Mouse (Mus musculus) G1E (cell line): Measurements from ENCODE around the gene Frmd6. TPM values are rescaled to one million over a fixed set of nuclear protein-coding genes. Genes with fewer than 3 reads are reported as not detected.

Experiments used
- ATAC-seq: 2 replicates; pipeline ENCODE4 v1.8.0; 2016; ENCODE audit warnings: mild to moderate bottlenecking; ENCODE audit not compliant: insufficient number of reproducible peaks, poor library complexity, low FRiP score, severe bottlenecking; ENCODE audit errors: extremely low read depth
- DNase-seq: peaks from one replicate; pipeline ENCODE4 v3.0.0; 2012; ENCODE audit warnings: low spot score
- H3K27me3 ChIP-seq: 2 replicates; pipeline ENCODE4 v1.6.1; 2012; ENCODE audit warnings: mild to moderate bottlenecking, low read length, inconsistent platforms; ENCODE audit not compliant: insufficient read depth
- H3K36me3 ChIP-seq: replicated peaks from 2 replicates; pipeline ENCODE3; 2012; ENCODE audit warnings: mild to moderate bottlenecking, inconsistent platforms
- H3K4me1 ChIP-seq: 2 replicates; pipeline ENCODE4 v1.6.1; 2012; ENCODE audit warnings: low read depth, low read length, inconsistent platforms, mixed read lengths; ENCODE audit not compliant: insufficient read depth
- H3K4me3 ChIP-seq: 2 replicates; pipeline ENCODE4 v1.5.1; 2012; ENCODE audit warnings: low read depth, mild to moderate bottlenecking, inconsistent platforms, low read length, moderate library complexity, mixed read lengths
- H3K9me3 ChIP-seq: replicated peaks from 2 replicates; pipeline ENCODE4 v1.6.1; 2012; ENCODE audit warnings: inconsistent platforms
- CTCF ChIP-seq: IDR thresholded peaks from 2 replicates; pipeline ENCODE4 v1.5.1; 2012; ENCODE audit warnings: low read depth, low read length, inconsistent platforms, mixed read lengths
- GATA1 ChIP-seq: IDR thresholded peaks from 2 replicates; pipeline ENCODE4 v1.6.1; 2012; ENCODE audit warnings: borderline replicate concordance, low read length, inconsistent platforms, mixed read lengths
- GATA2 ChIP-seq: IDR thresholded peaks from 2 replicates; pipeline ENCODE4 v1.6.1; 2012; ENCODE audit warnings: low read depth, low read length, inconsistent platforms, borderline replicate concordance
- POLR2AphosphoS5 ChIP-seq: IDR thresholded peaks from 2 replicates; pipeline ENCODE4 v1.6.1; 2012; ENCODE audit warnings: low read depth, low read length, inconsistent platforms; ENCODE audit not compliant: insufficient replicate concordance
- TAL1 ChIP-seq: conservative IDR thresholded peaks from 2 replicates; pipeline ENCODE4 v1.6.1; 2012; ENCODE audit warnings: low read depth, low read length, inconsistent platforms, mixed read lengths
- polyA plus RNA-seq: library from polyadenylated mRNA; stranded (reverse); fragments of >175 nt; gene quantifications from 2 replicates; pipeline ENCODE4 v1.2.3, GENCODE M21; 2012
- total RNA-seq, 2 experiments: library from RNA; stranded (forward) in 1 of 2; stranded (reverse) in 1 of 2; fragments of 200-1000 nt in 1 of 2; fragments of >200 nt in 1 of 2; fragmentation: Nextera tagmentation in 1 of 2; gene quantifications; 2 replicates each; pipeline ENCODE4 v1.2.3; 2014 to 2017

Gene Frmd6
- total and polyA plus RNA-seq, 3 experiments, result 6.0 to 14.8 (median 9.0) TPM

DNA sequence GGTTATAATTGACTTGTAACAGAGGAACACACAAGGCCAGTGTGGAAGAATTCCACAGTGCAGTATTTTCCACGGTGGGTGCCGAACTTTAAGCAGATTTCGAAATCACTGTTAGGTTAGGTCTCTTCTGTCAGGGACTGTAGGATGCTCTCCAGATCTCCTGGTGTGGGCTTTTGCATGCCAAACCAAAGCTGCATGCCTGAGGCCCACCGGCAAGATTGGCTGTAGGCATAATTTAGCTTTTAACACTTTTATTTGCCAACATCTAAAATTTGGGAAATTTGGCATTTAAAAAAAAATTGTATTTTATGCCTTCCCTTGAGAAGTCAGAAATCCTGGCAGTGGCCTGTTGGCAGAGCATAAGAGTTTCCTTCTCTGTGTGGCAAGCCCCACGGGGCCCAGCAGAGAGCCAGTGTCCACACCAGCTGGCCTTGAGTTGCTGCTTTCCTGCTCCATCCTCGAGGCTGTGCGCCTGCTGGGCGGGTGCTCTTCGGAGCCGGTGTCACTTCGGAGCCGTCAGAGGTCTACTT lies 12.5 kb downstream of the Frmd6 start:
- TF ChIP-seq CTCF, result no peak
- TF ChIP-seq TAL1, result no peak
- no peak for TF ChIP-seq GATA2
- H3K9me3 ChIP-seq, result no peaks in the 10 kb centered on the region
- ATAC-seq (no peak), DNase-seq (no peak)
- no peak overlapping the region for H3K4me3 ChIP-seq
- H3K4me1 ChIP-seq, result peaks cover 22% of the 10 kb centered on the region
- no peaks in the 10 kb centered on the region for H3K27me3 ChIP-seq
- peaks cover 4% of the 10 kb centered on the region for H3K36me3 ChIP-seq

DNA sequence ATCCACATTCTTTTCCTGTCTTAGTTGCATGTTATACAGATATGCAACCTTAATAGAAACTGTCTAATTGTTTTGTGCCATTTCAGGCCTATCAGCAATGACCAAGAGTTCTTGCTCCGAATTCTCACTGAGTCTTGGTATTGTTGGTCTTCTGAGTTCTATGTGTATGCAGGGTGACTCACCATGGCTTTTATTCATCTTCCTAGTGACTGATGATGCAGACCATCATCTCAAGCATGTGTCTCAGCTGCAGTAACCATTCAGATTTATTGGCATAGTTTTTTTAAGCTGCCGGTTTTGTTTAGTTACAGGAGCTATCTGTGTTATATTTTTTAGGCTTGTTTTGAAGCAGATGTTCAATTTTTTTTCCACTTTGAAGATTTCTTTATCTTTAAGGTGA lies 20.1 kb downstream of the Frmd6 start:
- H3K9me3 ChIP-seq, result no peaks in the 10 kb centered on the region
- peaks cover 2% of the 10 kb centered on the region for H3K36me3 ChIP-seq
- H3K4me3 ChIP-seq, result no peak overlapping the region
- H3K27me3 ChIP-seq, result no peaks in the 10 kb centered on the region
- ATAC-seq, result no peak
- TF ChIP-seq POLR2AphosphoS5, result no peak
- no peak for TF ChIP-seq GATA1
- TF ChIP-seq CTCF, result no peak
- TF ChIP-seq TAL1, result no peak
- no peak for TF ChIP-seq GATA2
- no peaks in the 10 kb centered on the region for H3K4me1 ChIP-seq
- no peak for DNase-seq

DNA sequence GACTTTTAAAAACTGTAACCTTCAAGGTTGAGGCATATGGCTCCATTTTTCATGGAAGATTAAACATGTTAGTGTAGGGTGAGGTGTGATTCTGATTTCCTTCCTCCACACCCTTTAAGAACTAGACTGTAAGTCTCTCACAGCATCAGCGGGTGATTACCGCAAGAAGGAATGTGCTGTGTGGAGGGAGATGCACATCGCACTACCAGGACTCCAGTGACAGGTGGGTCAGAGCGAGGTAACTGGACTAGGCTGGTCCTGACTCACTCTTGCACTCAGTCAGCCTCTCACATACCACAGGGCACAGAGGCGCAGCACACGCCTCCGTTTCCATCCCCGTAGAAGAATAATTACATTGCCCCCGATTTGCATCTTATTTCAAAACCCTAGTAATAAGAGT lies 23.7 kb downstream of the Frmd6 start:
- Histone ChIP-seq H3K36me3 (no peaks in the 10 kb centered on the region), H3K4me1 (no peaks in the 10 kb centered on the region), H3K9me3 (no peaks in the 10 kb centered on the region), H3K4me3 (no peak overlapping the region), H3K27me3 (no peaks in the 10 kb centered on the region)
- TF ChIP-seq POLR2AphosphoS5 (no peak), GATA2 (no peak), CTCF (no peak), TAL1 (no peak), GATA1 (no peak)
- no peak for ATAC-seq
- DNase-seq, result no peak

DNA sequence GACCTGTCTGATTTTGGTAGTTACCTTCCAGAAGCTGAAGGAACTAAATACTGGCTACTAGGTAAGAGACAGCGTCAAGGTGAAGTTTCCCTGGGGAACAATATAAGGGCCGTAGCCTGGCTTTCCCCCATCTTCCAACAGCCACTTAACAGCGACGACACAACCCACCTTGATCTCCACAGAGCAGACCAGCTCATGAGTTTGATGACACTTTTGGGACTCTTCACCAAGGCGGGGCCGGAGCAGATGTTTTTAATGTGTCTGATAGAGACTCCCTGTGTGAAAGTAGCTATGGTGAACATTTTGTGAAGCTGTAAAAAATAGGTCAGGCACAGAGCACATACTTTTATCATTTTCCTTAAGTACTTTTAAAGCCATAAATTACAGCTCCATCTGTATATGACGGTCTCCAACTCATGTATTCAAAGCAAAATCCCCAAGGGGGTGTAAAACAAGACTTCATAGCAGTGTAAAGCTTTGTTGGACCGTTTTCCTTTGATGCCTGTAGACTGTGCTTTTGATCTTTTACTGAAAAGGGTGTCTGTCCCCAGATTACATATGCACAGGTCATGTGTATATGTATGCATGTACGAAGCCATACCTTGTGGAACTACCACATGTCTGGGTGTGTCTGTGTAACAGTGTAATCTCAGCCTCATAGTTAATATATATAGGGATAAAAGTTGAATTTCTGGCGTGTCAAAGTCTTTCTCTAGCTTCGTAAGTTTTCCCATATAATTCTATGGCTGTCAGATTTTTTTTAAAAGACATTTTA lies 24.4 kb downstream of the Frmd6 start:
- DNase-seq, result no peak

DNA sequence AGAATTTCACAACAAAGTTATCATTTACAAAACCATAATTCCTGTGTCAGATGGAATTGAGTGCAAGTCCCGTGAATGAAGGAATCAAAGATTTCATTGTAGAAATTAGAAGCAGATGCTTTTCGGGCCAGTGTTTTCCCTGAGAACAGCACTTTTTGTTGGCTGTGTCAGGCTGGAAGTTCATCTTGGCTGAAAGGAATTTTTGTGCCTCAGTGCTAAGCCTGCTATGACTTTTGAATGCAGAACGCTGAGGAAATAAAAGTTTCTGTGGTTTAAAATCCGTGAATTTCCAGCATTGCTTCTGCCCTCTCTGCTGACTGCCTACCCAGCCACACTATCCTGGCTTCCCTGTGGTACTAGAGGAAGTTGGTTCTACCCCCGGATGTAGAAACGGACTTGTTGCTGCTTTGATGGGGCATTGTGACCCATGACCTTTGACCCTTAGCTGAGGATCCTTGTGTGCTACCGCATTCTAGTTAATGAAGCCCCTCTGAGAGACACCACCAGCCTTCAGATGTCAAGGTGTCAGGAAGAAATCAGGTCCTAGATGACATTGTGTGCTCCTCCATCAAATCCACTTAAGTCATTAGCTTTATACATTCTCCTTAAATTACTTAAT lies 26.1 kb downstream of the Frmd6 start:
- Histone ChIP-seq H3K27me3 (no peaks in the 10 kb centered on the region), H3K9me3 (no peaks in the 10 kb centered on the region), H3K4me1 (peaks cover 3% of the 10 kb centered on the region; the same call in 1 of the 2 replicates), H3K4me3 (no peak overlapping the region), H3K36me3 (no peaks in the 10 kb centered on the region)
- ATAC-seq (no peak), DNase-seq (no peak)
- TF ChIP-seq GATA1 (no peak), CTCF (no peak), POLR2AphosphoS5 (no peak), TAL1 (no peak), GATA2 (no peak)

More for the DNA sequence above, 24.4 kb downstream of the Frmd6 start:
- Histone ChIP-seq H3K4me3 (no peak overlapping the region), H3K27me3 (no peaks in the 10 kb centered on the region), H3K9me3 (no peaks in the 10 kb centered on the region), H3K36me3 (no peaks in the 10 kb centered on the region), H3K4me1 (no peaks in the 10 kb centered on the region)
- TF ChIP-seq GATA1 (no peak), CTCF (no peak), POLR2AphosphoS5 (no peak)
- no peak for ATAC-seq

DNA sequence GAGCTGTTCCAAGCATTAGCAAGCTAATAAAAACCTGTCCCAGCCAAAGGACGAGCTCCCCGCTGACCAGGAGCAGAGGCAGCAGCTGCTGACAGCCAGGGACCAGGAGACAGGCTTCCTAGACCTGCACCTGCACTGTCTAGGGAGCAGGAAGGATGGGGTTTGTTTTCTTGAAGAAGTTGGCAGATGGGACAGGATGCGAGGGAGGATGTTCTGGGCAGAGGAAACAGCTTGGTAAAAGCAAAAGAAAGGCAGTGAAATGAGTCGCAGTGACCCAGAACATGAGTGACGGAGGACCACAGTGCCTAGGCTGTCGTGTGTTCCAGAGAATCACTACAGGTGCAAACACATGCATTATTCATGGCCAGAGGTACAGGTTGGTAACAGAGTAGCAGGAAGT lies 27.7 kb downstream of the Frmd6 start:
- Histone ChIP-seq H3K9me3 (no peaks in the 10 kb centered on the region), H3K36me3 (peaks cover 4% of the 10 kb centered on the region), H3K4me3 (no peak overlapping the region), H3K27me3 (no peaks in the 10 kb centered on the region), H3K4me1 (peaks cover 3% of the 10 kb centered on the region; the same call in 1 of the 2 replicates)
- TF ChIP-seq POLR2AphosphoS5 (no peak), TAL1 (no peak), GATA1 (no peak), CTCF (no peak), GATA2 (no peak)
- no peak for DNase-seq
- ATAC-seq, result no peak
